Mouse (Mus musculus): ENCODE data around the gene Bcl2.
A peak's percentile ranks its signal among the peaks of the same experiment; 100 is the strongest.

Bcl2 gene

DNA sequence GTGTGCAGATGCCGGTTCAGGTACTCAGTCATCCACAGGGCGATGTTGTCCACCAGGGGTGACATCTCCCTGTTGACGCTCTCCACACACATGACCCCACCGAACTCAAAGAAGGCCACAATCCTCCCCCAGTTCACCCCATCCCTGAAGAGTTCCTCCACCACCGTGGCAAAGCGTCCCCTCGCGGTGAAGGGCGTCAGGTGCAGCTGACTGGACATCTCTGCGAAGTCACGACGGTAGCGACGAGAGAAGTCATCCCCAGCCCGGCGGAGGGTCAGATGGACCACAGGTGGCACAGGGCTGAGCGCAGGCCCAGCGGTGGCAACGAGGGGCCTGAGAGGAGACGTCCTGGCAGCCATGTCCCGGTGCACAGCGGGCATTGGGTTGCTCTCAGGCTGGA lies 1.7 kb downstream of the Bcl2 start:
- DNase-seq (ENCODE audit: low spot score), result peak; percentile 50

DNA sequence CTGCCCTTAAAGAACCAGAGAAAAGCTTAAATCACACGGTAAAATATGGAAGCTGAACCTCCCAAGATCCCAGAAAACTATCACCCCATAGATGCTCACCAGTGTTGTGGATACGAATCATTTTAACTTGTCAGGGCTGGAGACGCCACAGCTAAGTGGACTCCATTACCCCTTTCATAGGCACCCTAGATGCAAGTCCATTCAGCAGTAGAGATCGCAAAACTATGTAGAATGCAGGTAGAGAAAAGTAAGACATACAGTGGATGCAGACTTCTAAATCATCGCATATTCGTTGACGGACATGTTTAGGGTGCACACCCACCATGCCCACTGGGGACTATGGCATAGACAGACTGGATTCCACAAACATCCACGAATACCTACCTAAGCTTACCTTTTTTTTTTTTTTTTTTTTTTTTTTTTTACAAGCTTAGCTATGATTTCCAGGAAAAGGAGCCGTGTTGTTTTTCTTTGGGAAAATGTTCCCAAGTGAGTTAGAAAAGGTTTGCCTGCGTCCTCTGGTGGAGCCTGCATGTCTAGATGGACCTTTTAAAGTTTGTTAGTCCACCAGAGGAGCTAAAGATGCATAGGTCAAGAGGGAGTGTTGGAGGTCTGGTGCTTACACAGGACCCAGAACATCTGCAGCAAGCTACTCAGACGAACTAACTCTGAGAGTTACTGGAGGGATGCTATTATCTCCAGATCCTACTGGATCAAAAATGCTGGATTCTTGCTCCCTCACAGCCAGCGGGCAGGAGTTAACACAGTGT lies 2.5 kb downstream of the Bcl2 start:
- peak; percentile 9 for DNase-seq (ENCODE audit: low spot score)

DNA sequence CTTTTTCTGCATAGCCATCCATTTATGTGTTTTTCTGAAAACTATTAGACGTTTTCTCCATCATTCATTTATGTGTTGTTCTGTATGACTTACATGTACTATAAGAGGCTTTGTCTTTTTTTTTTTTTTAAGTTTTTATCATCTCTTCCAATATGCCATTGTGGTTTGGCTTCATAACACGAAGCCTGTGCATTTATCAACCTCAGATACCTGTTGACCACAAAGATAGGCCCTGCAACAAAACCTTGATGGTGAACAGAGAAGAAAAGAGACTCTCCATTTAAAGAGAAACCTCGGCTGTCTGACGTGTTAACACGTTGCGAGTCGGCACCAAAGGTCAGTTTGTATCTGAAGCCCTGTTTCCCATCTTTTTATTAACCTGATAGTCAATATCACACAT lies 3.9 kb downstream of the Bcl2 start:
- no peak for DNase-seq (ENCODE audit: low spot score)

DNA sequence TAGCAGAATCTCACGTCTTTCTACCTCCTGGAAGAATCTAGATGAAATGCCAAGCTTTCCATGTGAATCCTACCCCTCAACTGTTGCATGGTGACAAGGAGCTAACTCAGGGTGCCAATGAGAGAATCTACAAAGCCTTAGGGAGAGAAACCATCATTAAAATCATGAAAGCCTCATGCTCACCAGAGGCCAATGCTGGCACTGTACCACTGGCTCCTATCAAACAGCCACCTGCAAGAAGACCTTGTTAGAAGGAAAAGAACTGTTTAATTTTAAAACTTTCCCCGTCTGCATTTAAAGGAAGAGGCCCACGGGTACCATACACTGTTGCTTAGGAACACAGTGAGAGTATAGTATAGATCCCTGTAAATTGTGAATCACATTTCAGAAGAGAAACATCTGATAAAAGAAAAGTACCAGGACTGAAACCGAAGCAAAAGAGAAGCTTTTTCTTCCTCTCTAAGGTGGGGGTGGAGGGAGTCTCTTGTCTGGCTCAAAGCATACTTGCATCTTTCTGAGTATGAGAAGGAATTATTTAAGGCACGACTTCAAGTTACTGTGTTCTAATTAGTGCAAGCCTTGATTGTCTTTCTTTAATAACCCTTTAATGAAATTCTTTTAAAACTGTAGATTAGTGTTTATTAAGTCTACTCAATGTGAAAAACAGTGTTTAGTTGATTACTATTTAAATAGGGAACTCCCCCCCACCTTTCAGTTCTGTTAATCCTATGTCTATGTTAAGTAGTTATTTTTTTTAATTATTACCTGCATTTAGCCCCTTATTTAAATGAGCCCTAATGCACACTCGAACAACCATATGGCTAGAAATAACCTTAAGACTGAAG lies 6.8 kb downstream of the Bcl2 start:
- DNase-seq (ENCODE audit: low spot score), result no peak

DNA sequence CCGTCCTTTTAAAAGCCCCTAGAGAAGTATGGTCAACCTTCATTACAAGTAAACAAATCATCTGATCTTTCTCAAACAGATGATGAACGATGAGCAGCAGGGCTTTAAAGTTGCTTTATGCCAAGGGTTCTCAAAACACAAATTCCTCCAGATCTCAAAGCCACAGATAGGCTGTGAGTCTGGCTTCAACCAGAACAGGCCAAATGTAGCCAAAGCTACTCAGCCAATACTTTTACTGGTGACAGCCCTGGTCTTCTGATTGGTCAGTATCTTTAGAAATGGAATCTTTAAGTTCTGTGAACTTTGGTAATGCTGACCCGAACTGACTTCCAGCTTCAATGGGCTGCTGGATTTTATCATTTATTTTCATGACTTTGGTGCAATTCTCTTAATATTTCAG lies 10.9 kb downstream of the Bcl2 start:
- no peak for DNase-seq (ENCODE audit: low spot score)

DNA sequence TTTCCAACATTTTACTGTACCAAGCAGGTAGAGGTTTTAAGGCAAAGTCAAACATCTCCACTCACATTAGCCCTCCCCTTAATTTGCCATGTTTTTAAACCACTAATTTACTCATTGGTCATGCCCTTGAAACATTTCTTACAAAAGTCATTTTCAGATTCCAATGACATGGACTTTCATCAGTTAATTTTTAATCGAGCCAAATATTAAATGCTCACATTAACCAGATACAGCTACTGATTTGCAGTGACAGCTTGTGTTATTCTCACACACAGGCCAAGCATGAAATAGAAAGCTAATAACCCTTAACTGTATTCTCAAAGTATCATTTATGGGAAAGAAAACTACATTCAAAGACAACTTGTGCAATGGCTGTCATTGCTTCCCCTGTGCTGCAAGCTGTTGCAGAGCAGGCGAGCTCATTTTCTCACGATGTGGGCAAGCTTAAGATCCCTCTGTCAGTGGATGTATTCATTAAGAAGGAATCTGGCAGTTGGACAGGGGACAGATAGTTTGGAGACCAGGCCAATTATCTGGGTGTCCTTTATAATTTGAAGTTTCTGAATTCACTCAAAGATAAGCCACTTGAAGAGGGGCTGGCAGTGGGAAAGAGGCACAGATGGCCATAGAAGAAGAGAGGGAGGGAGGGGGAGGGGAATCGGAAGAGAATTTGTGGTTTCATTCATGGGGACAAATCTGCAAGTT lies 11.5 kb downstream of the Bcl2 start:
- DNase-seq (ENCODE audit: low spot score), result no peak

DNA sequence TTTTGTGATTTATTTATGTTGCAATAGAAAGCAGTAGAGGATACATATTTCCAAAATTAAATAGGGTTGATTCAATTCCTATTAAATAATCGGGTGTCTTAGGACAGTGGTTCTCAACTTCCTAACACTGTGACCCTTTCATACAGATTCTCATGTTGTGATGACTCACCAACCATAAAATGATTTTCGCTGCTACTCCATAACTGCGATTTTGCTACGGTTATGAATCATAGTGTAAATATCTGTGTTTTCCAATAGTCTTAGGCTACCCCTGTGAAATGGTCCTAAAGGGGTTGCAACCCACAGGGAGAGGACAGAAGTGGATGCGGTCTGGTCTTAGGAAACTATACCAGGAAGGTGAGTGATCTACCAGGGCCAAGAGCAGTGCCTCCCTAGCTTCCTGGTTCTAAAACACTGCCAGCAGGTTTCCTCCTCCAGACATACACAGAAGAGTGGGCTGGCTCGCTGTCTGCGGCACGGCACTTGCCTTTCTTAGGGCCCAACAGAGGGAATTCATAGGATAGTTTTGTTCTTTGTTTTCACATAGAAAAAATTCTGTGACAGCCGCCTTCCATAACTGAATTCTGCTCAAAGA lies 13.5 kb downstream of the Bcl2 start:
- no peak for DNase-seq (ENCODE audit: low spot score)

DNA sequence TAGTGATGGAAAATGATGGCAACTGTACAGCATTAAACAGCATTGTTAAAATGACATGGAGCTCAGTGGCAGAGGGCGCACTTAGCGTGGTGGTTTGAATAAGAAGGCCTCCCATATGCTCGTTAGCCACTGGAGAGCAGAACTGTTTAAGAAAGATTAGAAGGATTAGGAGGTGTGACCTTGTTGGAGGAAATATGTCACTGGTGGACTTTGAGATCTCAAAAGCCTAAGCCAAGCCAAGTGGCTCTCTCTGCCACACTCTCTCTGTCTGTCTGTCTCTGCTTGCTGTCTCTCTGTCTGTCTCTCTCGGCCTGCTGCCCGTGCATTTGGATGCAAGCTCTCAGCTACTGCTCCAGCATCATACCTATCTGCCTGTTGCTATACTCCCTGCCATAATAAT lies 17.6 kb downstream of the Bcl2 start:
- DNase-seq (ENCODE audit: low spot score), result no peak

DNA sequence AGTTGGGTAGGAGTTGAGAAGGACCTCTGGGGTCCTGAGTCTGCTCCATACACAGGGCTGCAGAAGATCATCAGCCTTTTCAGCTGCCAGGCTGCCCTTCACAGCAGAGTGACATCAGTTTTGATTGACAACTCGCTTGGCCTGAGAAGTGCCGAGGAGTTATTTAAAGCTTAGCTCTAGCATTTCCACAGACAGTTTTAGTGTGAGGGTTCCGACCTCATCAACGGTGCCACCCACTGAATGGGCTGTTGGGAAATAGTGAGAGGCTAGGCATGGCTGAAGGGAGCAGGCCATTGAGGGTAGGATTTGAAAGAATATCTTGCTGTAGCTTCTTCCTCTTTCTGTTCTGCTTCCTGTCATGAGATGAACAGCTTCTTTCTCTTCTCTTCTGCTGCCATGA lies 18.4 kb downstream of the Bcl2 start:
- DNase-seq (ENCODE audit: low spot score), result no peak

DNA sequence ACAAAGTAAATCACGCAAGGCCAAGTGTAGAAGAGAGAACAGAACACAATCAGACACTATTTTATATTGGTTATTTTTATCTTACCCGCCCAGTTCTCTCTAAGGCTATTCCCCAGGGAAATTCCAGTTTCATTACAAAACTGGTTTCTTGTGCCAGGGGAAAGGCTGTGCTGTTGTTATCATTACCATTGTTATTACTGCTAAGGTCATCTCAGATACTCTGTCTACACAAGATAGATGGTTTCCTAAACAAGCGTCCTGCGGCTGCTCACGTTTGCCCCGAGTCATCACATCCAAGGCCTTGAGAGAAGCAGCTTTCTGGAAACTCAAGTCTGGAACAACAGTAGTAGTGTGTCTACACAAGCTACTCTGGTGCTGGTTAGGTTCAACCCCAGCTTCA lies 19.8 kb downstream of the Bcl2 start:
- no peak for DNase-seq (ENCODE audit: low spot score)

DNA sequence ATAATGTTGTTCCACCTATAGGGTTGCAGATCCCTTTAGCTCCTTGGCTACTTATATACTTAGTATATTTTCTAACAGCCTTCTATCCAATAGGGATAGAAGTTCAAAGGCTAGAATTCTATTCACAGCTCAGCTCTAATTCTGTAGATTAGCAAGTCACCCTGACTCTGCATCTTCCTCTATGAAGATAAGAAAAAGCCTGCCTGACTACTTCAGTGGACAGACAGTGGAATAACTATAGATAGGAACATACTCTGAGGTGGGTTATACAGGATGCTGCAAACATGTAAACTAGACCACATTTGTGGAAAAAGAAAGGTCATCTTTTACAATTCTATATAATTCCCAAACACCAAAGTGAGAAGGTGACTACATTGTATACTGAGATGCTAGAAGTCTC lies 21.5 kb downstream of the Bcl2 start:
- no peak for DNase-seq (ENCODE audit: low spot score)

DNA sequence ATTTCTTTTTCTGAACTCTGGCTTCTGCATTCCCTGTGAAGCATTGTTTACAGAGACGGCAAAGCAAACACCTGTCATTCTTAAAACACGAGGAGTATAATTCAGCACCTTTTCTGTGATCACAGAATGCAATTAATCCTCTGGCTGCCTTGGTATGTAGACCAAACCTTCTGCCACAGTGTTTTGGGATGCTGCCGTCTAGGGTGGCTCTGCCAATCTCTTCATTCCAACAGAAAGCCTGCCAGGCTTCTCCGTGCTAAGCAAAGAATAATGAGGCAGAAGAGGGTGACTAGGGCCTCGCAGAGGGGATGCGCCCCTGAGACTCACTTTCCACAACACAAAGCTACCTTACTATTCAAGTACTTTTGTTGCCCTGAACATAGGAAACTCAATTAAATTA lies 23.2 kb downstream of the Bcl2 start:
- DNase-seq (ENCODE audit: low spot score), result no peak

DNA sequence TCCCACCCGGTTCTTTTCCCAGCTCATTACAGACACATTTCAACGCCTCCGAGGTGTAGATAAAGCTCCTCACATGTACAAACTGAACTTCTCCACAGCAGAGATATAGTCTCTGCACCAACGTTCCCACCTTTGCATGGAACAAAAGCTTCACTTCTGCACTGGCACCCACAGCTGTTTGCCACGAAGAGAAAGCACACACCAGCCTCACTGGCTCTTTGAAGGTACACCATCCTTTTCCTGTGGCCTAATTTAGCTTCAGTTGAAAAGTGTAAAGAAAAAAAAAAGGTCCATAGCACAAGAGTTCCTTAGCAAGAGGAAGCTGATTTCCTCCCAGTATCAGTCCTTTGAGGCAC lies 25.9 kb downstream of the Bcl2 start:
- no peak for DNase-seq (ENCODE audit: low spot score)

DNA sequence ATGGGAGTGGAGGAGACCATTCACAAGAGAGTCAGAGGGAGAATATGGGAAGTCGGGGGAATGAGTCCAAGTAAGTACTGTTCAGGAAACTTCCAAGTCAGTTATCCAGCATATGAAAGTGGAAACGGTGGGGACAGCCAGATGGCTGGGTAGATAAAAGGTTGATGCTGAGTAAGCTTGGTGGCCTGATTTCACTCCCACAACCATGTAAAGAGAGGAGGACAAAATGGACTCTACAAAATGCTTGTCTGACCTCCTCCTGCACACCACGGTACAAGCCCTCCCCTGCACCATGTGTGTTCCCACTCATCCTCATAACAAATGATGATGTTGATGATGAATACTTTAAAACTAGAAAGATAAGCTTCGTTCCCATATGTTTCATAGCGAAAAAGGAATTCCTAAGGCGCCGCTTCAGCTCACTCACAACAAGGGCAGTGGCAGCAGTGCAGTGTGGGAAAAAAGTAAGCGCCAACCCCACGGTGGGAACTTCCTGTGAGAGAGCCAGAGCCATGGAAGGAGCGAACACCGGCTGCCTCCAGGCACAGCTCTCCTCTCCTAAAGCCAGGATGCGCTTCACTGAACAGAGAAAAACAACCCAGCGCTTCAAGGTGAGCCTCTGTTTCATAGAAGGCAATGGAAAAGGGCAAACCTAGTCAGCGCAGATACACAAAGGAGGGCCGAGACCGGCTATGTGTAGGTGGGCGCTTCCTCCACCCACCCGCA lies 26.5 kb downstream of the Bcl2 start:
- DNase-seq (ENCODE audit: low spot score), result no peak

DNA sequence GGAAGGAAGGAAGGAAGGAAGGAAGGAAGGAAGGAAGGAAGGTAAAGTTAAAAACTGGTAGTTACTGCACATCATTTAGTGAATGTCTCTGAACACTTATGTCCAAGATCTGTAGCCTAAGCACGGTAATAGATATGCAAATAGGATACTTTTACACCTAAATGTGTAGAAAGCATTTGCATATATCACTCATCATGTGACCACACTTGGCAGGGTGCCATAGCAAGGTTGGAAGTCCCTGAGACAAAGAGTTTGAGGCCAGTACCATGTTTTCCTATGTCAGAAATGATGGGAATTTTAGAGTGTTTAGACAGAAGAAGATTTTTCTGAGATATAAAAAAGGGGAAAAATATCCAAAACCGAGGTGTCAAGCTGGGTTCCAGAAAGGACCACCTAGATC lies 28.4 kb downstream of the Bcl2 start:
- DNase-seq (ENCODE audit: low spot score), result no peak

DNA sequence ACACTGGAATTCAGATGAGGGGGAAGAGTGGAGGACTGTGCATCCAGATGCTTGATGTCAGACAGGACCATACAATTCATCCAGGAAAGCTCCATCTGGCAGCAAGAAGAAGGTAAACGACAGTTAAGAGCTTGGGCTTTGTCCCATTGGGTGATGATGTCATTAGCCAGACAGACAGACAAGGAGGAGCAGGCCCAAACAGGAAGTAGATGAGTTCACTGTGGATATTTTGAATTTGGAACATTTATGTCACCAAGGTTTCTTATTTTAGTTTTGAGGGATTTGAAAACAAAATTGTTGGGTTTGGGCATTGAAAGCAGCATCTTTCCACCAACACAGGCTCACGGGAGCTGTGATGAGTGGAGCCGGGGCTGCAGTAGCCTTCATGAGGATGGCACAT lies 29.5 kb downstream of the Bcl2 start:
- no peak for DNase-seq (ENCODE audit: low spot score)

DNA sequence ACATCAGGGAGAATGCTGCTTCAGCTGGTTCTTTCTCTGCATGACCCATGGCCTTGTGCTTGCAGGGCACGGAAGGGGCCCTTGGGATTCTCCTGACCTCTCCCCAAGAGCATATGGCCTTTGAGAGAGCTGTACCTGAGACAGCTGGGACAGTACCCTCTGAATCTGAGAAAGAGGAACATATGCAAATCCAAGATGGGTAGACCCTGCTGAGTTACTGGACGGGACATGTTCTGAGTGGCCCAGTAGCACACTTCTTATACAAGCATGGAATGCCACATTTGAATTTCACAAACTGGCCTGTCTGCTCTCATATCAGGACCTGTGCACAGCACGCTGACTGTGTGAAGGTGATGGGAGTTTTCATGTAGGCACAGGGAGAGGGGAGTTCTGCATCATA lies 31.2 kb downstream of the Bcl2 start:
- no peak for DNase-seq (ENCODE audit: low spot score)

DNA sequence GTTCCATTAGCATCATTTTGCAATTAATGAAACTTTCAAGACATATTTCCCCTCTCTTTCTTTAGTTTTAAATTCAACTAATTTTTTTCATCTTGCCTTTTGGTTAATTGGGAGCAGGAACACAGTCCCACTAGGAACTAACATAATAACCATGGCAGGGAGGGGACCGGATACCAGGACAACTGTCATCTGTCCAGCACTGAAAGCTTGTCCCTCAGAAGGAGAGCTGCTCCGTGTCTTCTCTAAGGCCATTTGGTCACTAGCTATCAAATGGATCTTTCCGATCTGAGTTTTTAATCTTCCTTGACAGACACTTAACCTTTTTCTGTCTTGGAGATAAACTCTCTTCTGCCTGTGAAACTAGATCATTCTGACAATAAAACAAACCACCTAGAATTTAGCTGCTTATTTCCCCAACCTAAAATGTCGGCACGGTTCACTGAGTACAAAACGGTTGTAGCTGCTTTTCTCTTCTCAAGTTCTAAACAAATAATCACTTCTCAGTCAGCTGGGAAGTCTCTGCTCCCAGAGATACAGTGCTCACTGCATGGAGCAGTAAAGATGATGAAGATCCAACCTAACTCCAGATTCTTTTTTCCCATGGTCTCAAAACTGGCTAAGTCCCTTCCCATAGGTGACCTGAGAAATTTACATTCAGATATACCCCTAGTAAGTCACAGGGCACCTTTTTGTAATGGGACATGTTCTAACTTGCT lies 34.1 kb downstream of the Bcl2 start:
- no peak for DNase-seq (ENCODE audit: low spot score)

DNA sequence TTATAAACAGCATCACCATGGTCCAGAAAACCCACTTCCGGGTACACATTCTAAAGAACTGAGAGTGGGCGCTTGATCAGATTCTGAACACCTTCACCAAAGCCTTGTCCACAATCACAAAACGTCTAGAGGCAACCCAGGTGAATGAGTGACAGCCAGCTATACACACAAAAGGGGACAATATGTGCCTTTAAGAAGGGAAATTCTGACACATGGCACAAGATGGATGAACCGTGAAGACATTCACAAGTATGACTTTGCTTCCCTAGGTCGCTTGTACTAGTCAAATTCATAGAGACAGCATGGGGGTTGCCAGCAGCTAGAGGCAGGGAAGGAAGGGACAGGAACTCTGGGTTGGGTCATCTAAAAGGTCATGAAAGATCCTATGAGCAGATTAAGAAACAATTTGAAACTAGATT lies 36.0 kb downstream of the Bcl2 start:
- no peak for DNase-seq (ENCODE audit: low spot score)

DNA sequence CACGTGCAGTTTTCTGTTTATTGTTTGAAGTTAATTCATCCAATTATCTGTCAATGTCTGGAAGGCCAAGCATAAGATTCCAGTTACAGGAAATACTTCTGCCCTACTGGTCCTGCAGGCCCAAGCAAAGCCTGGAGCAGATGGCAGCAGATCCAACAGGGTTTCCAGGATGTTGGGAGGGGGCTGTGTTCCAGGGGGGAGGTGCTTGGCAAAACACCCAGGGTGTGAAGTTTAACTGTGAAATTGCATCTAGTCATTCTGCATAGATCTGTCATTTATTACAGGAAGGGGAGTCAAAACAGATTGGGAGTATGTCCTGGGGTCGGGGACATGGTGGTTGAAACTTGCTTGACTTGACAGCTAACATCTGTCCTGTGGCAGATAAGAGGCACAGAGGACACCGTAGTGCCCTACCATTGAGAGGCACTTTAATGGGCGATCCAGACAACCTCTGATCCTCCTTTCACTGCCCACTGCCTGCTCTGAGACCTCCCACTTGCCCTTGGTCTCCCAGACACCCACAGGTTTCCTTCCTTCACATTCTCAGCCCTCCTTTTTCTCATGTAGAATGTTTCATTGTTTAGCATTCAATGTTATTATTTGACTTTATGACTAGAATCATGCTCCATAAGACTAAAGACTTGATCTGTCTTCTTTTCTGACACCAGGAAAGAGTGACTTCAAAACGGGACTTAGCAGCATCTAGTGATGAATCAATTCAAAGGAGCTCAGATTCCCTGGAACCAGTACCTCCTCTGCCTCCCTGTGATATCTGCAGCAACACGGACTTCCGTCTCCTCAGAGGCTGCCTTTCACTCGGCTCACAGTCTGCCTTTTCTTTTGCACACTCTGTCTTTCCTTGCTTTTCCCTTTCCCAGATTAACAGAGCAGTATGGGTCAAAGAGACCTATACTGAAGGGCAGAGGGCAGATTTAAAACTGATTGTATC lies 47.7 kb downstream of the Bcl2 start:
- no peak for DNase-seq (ENCODE audit: low spot score)
